Mouse (Mus musculus): ENCODE results near the gene Gjc1. TPM values are rescaled to one million over a fixed set of nuclear protein-coding genes. Genes with fewer than 3 reads are reported as not detected.

Gjc1 gene
- polyA plus RNA-seq, 1 experiment from 2014 or later: 27.6 TPM

DNA sequence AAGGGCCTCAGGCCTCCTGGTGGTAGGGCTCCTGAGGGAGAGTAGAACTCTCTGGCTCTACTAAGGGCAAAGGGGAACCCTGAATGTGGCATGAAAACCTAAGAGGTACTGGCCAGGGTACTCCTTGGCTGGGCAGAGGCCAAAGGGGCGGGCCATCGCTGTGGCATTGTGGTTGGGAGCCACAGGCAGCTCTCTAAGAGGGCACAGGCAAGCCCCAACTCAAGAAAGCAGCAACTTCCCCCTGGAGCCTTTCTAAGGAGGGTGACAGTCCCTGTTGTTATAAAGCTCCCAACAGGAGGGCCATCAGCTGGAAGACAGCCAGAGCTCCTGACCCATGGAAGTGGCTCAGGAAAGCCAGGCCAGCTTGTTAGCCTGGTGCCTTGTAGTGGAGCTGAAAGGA lies 60.5 kb downstream of the Gjc1 start:
- no peak overlapping the region for H3K27ac ChIP-seq (ENCODE audit: low read depth, low read length)
- no peak overlapping the region for H3K4me3 ChIP-seq (ENCODE audit: low read length)
- H3K4me1 ChIP-seq (ENCODE audit: control insufficient read depth, insufficient read depth, low read depth, low read length): peaks cover 25% of the 10 kb centered on the region
- 81% methylated on average over 2 of the region's 2 CpGs for WGBS
- ATAC-seq: no peak
- H3K36me3 ChIP-seq (ENCODE audit: control insufficient read depth, insufficient read depth, low read length): no peaks in the 10 kb centered on the region
- no peaks in the 10 kb centered on the region for H3K27me3 ChIP-seq (replicated peaks; ENCODE audit: control insufficient read depth, insufficient read depth, low read length)
- H3K4me2 ChIP-seq (ENCODE audit: low read length): no peak overlapping the region
- H3K9me3 ChIP-seq (ENCODE audit: control insufficient read depth, low read length): no peaks in the 10 kb centered on the region
- no peak overlapping the region for H3K9ac ChIP-seq (ENCODE audit: low read depth, low read length)

DNA sequence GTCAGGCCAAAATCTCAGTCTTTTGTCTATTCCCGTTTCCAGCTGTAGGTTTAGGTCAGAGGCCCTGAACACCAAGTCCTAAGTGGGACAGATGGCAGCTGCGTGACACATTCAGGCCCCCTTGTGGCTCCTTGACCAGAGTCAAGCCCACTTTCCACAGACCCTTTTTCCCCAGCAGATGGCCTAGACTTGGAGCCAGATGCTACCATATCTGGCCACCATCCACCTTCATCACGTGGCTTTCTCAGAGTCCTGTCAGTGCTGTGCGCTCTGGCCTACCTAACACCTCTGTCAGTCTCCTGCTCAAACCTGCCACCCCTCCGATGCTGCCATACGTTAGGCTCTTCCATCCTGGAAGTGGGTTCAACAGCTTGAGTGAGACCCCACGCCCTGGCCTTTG lies 64.1 kb downstream of the Gjc1 start:
- H3K4me1 ChIP-seq (ENCODE audit: control insufficient read depth, insufficient read depth, low read depth, low read length): peaks cover 14% of the 10 kb centered on the region
- ATAC-seq: no peak
- no peak overlapping the region for H3K9ac ChIP-seq (ENCODE audit: low read depth, low read length)
- H3K9me3 ChIP-seq (ENCODE audit: control insufficient read depth, low read length): no peaks in the 10 kb centered on the region
- WGBS: 68% methylated on average over 7 of the region's 7 CpGs
- H3K4me2 ChIP-seq (ENCODE audit: low read length): no peak overlapping the region
- no peaks in the 10 kb centered on the region for H3K36me3 ChIP-seq (ENCODE audit: control insufficient read depth, insufficient read depth, low read length)
- H3K27ac ChIP-seq (ENCODE audit: low read depth, low read length): no peak overlapping the region
- H3K27me3 ChIP-seq (replicated peaks; ENCODE audit: control insufficient read depth, insufficient read depth, low read length): no peaks in the 10 kb centered on the region; the same call in 1 of the 2 replicates
- H3K4me3 ChIP-seq (ENCODE audit: low read length): no peak overlapping the region

DNA sequence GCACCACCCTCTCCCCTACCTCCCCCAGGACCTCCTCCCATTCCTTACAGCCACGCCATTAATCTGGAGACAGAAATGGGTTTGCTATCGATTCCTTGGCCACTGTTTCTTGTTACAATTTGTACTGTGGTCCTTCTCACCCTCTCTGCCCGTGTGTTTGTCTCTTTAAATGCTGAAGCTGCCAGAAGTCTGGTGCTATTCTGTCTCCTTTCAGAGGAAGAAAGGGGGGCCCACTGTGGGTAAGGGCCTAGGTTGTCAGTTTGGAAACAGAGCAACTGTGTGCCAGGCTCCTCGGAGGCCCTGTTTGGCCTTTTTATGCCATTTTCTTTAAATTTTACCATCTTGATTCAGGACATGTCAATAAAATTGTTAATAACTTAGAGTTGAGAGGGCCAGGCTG lies 65.1 kb downstream of the Gjc1 start:
- Histone ChIP-seq H3K9me3 (ENCODE audit: control insufficient read depth, low read length) (no peaks in the 10 kb centered on the region), H3K4me2 (ENCODE audit: low read length) (peak overlapping the region; percentile 53), H3K9ac (ENCODE audit: low read depth, low read length) (no peak overlapping the region; the same call in 1 of the 2 replicates), H3K27me3 (replicated peaks; ENCODE audit: control insufficient read depth, insufficient read depth, low read length) (no peaks in the 10 kb centered on the region; the same call in 1 of the 2 replicates), H3K36me3 (ENCODE audit: control insufficient read depth, insufficient read depth, low read length) (no peaks in the 10 kb centered on the region), H3K4me3 (ENCODE audit: low read length) (no peak overlapping the region), H3K4me1 (ENCODE audit: control insufficient read depth, insufficient read depth, low read depth, low read length) (peaks cover 14% of the 10 kb centered on the region), H3K27ac (ENCODE audit: low read depth, low read length) (peak overlapping the region; percentile 16; the same call in 1 of the 2 replicates)
- 24% methylated on average over 4 of the region's 4 CpGs for WGBS
- peak; percentile 31; the same call in 1 of the 2 replicates for ATAC-seq

DNA sequence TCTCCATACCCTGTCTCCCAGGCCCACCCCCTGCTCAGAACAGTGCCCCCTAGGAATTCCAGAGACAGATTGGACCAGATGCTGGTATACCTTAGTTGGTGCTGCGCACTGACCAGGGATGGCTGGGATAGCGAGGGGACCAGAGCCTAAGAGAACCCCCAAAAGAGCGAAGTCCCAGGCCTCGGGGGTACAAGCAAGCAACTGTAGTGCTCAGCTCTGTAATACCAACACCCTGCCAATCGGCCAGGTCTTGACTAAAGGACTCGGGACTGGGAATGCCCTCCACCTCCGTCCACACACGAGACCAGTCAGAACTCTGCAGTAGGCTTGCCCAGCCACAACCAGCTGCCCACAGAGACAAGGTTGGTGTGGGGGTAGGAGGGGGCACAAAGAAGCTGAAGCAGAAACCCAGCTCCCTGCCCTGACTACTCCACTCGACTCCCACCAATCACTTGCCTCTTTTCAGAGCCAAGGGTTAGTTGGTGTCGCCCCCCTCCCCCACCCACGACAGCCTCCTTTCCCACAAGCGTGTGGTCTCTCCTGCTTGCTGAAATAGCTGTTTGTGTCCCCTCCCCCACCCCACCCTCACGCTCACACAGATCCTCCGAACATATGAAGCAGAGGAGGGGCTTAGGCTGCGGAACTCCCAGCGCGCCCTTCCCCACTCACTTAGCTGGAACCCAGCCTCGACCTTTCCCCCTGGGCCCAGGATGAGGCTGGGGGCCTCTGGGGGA lies 65.7 kb downstream of the Gjc1 start:
- H3K9ac ChIP-seq (ENCODE audit: low read depth, low read length): no peak overlapping the region
- peak; percentile 64; the same call in 1 of the 2 replicates for ATAC-seq
- H3K27ac ChIP-seq (ENCODE audit: low read depth, low read length): no peak overlapping the region
- H3K4me3 ChIP-seq (ENCODE audit: low read length): no peak overlapping the region
- H3K4me1 ChIP-seq (ENCODE audit: control insufficient read depth, insufficient read depth, low read depth, low read length): peaks cover 14% of the 10 kb centered on the region
- H3K9me3 ChIP-seq (ENCODE audit: control insufficient read depth, low read length): no peaks in the 10 kb centered on the region
- no peaks in the 10 kb centered on the region; the same call in 1 of the 2 replicates for H3K27me3 ChIP-seq (replicated peaks; ENCODE audit: control insufficient read depth, insufficient read depth, low read length)
- H3K36me3 ChIP-seq (ENCODE audit: control insufficient read depth, insufficient read depth, low read length): no peaks in the 10 kb centered on the region
- H3K4me2 ChIP-seq (ENCODE audit: low read length): peak overlapping the region; percentile 53
- 36% methylated on average over 18 of the region's 18 CpGs for WGBS

DNA sequence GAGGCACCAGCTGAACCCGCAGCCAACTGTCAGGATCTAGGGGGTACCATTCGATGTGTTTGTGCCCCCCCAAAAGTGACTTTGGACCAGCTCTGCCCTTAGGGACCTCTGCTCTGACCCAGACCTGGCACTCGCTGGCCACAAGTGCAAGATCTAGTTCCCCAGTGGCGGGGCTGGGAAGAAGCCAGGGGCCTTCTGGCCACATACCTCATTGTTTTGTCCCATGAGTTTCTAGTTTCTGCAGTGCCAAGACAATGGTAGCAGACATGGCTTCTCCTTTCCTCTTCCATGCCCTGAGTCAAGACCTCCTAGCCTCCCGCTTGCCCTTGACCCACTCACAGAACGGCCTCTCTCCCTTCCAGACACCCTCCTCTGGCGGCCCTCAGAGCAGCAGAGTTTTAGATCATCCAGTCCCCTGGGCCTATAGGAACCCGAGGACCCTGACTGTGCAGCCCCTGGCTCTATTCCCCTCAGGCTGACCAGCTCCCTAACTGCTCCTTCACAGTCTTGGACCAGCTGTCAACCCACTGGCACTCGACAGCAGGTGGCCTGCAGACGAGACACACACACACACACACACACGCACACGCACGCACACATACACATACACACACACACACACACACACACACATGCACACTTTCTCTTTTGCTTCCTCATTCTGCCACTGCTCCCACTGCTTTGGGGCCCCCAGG lies 66.5 kb downstream of the Gjc1 start:
- Histone ChIP-seq H3K4me2 (ENCODE audit: low read length) (no peak overlapping the region), H3K36me3 (ENCODE audit: control insufficient read depth, insufficient read depth, low read length) (no peaks in the 10 kb centered on the region), H3K27ac (ENCODE audit: low read depth, low read length) (no peak overlapping the region), H3K9ac (ENCODE audit: low read depth, low read length) (no peak overlapping the region), H3K27me3 (replicated peaks; ENCODE audit: control insufficient read depth, insufficient read depth, low read length) (no peaks in the 10 kb centered on the region; the same call in 1 of the 2 replicates), H3K4me3 (ENCODE audit: low read length) (no peak overlapping the region), H3K9me3 (ENCODE audit: control insufficient read depth, low read length) (no peaks in the 10 kb centered on the region), H3K4me1 (ENCODE audit: control insufficient read depth, insufficient read depth, low read depth, low read length) (peaks cover 14% of the 10 kb centered on the region)
- WGBS: 62% methylated on average over 13 of the region's 13 CpGs
- no peak for ATAC-seq

DNA sequence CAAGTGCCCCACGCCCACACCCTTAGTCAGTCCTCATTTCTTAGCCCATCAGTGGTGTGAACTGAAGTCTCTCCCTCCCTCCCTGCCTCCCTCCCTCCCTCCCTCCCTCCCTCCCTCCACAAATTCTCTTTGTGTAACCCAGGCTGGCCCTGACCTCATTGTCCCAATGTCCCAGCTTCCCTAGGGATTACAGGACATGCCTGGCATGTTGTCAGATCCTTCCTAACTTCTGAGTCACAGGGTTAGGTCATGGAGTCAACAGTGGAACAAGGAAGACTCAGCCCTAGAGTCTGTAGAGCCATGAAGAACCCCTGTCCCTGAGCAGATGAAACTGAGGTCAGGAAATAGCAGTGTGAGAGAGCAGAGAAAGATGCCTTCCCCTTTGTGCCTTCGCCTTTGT lies 69.8 kb downstream of the Gjc1 start:
- Histone ChIP-seq H3K4me2 (ENCODE audit: low read length) (no peak overlapping the region), H3K27me3 (replicated peaks; ENCODE audit: control insufficient read depth, insufficient read depth, low read length) (no peaks in the 10 kb centered on the region; the same call in 1 of the 2 replicates), H3K36me3 (ENCODE audit: control insufficient read depth, insufficient read depth, low read length) (no peaks in the 10 kb centered on the region), H3K9me3 (ENCODE audit: control insufficient read depth, low read length) (no peaks in the 10 kb centered on the region), H3K4me3 (ENCODE audit: low read length) (no peak overlapping the region), H3K9ac (ENCODE audit: low read depth, low read length) (no peak overlapping the region), H3K27ac (ENCODE audit: low read depth, low read length) (no peak overlapping the region), H3K4me1 (ENCODE audit: control insufficient read depth, insufficient read depth, low read depth, low read length) (peaks cover 14% of the 10 kb centered on the region)
- 91% methylated on average over 2 of the region's 2 CpGs for WGBS
- ATAC-seq: no peak

Other genes with a start within 250 kb of the Gjc1 start
- gene Gm11627, start 240.2 kb downstream of the Gjc1 start, polyA plus RNA-seq (2015; fragmentation: Nextera tagmentation; extraction: Ambion mirVana): 2.8 and 4.1 TPM in 2 replicates
- gene Fzd2, start 215.3 kb downstream of the Gjc1 start, polyA plus RNA-seq (2015; fragmentation: Nextera tagmentation; extraction: Ambion mirVana): 6.0 and 6.7 TPM in 2 replicates
- 0.15 and 0.17 TPM in 2 replicates for gene Meioc, start 156.0 kb downstream of the Gjc1 start, polyA plus RNA-seq (2015; fragmentation: Nextera tagmentation; extraction: Ambion mirVana)
- 33.3 and 34.8 TPM in 2 replicates for gene Ccdc43, start 121.9 kb downstream of the Gjc1 start, polyA plus RNA-seq (2015; fragmentation: Nextera tagmentation; extraction: Ambion mirVana)
- 23.6 and 27.7 TPM in 2 replicates for gene Adam11, start 58.3 kb downstream of the Gjc1 start, polyA plus RNA-seq (2015; fragmentation: Nextera tagmentation; extraction: Ambion mirVana)
- gene Higd1b, start 16.1 kb upstream of the Gjc1 start, polyA plus RNA-seq (2015; fragmentation: Nextera tagmentation; extraction: Ambion mirVana): 14.9 and 19.5 TPM in 2 replicates
- gene Eftud2, start 61.3 kb upstream of the Gjc1 start, polyA plus RNA-seq (2015; fragmentation: Nextera tagmentation; extraction: Ambion mirVana): 127 and 140 TPM in 2 replicates
- 2.2 and 2.5 TPM in 2 replicates for gene Ccdc103, start 61.5 kb upstream of the Gjc1 start, polyA plus RNA-seq (2015; fragmentation: Nextera tagmentation; extraction: Ambion mirVana)
- gene Fam187a, start 65.5 kb upstream of the Gjc1 start, polyA plus RNA-seq (2015; fragmentation: Nextera tagmentation; extraction: Ambion mirVana): not detected in 2 replicates
- gene Gfap, start 81.2 kb upstream of the Gjc1 start, polyA plus RNA-seq (2015; fragmentation: Nextera tagmentation; extraction: Ambion mirVana): 4.8 and 15.5 TPM in 2 replicates
- gene Kif18b, start 105.4 kb upstream of the Gjc1 start, polyA plus RNA-seq (2015; fragmentation: Nextera tagmentation; extraction: Ambion mirVana): 2.0 and 2.3 TPM in 2 replicates
- gene C1ql1, start 127.0 kb upstream of the Gjc1 start, polyA plus RNA-seq (2015; fragmentation: Nextera tagmentation; extraction: Ambion mirVana): 9.0 and 9.9 TPM in 2 replicates
- 28.8 and 30.4 TPM in 2 replicates for gene Nmt1, start 208.5 kb upstream of the Gjc1 start, polyA plus RNA-seq (2015; fragmentation: Nextera tagmentation; extraction: Ambion mirVana)
- gene Dcakd, start 208.6 kb upstream of the Gjc1 start, polyA plus RNA-seq (2015; fragmentation: Nextera tagmentation; extraction: Ambion mirVana): 132 and 192 TPM in 2 replicates